Mouse (Mus musculus) liver (tissue): ENCODE results near the gene Arhgap44.

Experiments
- DNase-seq: peaks from one replicate; pipeline ENCODE4 v3.0.0-alpha.2; 2020; ENCODE audit warnings: mixed read lengths

Arhgap44 gene

DNA sequence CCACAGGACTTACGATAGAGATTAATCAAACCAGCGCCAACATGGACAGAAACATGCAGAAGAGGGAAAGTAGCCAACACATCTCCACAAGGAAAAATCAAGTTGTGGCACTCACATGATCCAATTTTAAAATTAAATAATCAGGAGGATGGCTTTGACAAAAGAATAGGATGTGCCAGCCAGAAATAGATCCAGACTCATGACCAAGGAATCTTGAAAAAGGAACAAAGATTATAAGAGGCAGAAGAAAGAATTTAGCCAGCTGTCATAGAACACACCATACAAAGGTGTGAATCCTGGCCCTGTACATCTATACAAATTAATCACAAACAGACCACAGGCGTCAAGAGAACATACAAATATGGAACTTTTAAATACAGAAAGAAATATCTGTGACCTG, 82.5 kb downstream of the Arhgap44 start:
- no peak for DNase-seq

DNA sequence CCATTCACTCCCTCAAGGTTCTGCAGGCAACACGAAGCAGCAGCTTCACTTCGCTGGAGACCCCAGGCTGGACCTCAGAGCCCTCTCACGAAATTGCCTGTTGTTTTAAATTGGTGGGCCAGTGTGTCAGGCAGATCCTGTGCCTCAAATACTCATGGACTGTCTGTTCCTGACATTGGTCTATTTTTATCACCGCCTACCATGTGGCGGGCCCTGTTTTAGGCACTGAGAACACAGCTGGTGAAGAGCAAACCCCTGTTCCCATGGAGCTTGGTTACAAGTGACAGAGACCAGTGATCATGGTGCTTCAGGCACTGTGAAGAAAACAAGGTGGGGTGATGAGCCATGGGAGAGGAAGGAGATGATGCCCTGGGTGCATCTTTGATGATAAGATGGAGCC, 93.2 kb downstream of the Arhgap44 start:
- DNase-seq: no peak

GRCm38 (mm10) chr11:65069051-65069450, 93.7 kb downstream of the Arhgap44 start:
- no peak for DNase-seq

GRCm38 (mm10) chr11:65065201-65065600, 97.6 kb downstream of the Arhgap44 start:
- no peak for DNase-seq

GRCm38 (mm10) chr11:65061437-65061836, 101.3 kb downstream of the Arhgap44 start:
- no peak for DNase-seq

DNA sequence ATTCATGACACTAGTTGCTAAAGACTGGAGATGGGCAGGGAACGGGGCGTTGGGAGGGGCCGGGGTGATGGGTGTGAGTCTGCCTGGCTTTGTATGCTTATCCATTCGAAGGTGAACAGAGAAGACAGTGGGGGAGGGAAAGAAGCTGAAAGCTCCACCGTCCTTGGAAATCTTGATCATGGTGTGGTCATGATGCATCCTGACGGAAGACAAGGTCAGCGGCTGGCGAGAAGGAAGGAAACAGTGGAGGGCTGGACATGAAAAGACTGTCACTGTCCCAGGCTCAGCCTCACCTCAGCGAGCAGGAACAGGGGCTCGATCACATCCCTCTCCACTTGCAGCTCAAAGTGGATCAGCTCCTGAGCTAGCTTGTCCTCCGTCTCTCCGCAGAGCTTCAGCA, 103.2 kb downstream of the Arhgap44 start:
- DNase-seq: no peak

DNA sequence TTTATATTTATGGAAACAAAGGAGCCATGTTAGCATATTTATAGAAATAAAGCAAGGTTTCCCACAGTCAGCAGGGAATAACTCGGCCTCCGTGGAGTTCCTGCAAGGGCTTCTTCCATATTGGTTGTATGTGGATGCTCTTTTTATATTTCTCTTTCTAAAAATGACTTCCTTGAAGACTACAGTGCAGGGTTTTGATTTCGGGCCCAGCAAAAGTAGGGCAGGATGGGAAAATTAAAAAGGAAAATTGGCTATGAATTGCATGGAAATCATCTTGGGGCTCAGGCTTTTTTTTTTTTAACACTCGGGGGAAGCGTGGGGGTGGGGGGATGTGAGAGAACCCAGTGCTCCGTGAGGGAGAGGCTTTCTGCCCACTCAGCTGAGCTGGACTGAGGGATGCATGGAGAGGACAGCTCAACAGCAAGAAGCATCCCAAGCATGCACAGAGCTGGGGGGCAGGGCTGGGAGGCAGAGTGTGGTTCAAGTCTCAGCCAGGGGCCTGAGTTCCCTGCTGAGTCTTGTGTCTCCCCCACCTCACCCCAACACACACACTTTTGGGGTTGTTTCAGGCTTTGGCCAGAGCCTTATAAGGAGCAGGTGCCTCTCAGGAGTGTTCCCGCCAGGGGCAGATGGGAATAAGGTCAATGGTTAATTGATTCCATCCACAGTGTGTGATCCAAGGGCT, 104.4 kb downstream of the Arhgap44 start:
- no peak for DNase-seq

DNA sequence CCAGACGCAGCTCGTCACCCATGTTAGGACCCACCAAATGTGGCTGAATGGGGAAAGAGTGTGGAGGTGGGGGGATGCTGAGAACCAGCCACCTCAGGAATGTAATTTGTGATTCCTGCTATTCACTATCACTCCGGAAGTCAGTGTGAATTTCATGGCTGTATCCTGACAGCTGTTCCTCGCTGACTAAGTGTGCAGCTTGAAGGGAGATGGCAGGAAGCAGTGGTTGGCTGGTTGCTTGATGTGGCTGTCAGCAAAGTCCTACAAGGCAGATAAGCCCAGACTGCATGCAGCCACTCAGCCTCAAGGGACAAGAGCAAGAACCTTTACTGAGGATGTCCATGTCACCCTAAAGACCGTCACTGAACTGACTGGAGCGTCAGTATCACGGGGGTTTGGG, 107.2 kb downstream of the Arhgap44 start:
- no peak for DNase-seq

DNA sequence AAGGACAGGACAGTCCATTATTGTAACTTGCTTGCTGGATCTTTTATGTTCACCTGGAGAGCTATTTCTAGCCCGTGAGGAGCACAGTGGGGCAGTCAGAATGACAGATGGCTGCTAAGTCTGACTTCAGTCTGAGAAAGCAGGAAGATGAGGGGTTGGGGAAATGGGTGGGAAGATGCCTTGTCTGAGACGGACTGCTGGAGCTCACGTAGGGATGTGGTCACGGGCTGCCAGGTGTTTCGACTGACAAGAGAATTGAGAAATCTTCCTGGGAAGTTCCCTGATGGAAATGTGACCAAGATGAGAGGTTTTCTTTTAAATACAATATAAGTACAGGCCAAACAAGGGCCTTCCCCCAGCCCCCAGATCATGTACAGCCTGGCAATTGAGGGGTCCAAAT, 108.5 kb downstream of the Arhgap44 start:
- DNase-seq: no peak

GRCm38 (mm10) chr11:65050819-65051218, 111.9 kb downstream of the Arhgap44 start:
- DNase-seq: no peak

GRCm38 (mm10) chr11:65049090-65049489, 113.7 kb downstream of the Arhgap44 start:
- DNase-seq: no peak

- DNase-seq: no peak
These were observed 122.2 kb downstream of the Arhgap44 start for GRCm38 (mm10) chr11:65040556-65040955.

DNA sequence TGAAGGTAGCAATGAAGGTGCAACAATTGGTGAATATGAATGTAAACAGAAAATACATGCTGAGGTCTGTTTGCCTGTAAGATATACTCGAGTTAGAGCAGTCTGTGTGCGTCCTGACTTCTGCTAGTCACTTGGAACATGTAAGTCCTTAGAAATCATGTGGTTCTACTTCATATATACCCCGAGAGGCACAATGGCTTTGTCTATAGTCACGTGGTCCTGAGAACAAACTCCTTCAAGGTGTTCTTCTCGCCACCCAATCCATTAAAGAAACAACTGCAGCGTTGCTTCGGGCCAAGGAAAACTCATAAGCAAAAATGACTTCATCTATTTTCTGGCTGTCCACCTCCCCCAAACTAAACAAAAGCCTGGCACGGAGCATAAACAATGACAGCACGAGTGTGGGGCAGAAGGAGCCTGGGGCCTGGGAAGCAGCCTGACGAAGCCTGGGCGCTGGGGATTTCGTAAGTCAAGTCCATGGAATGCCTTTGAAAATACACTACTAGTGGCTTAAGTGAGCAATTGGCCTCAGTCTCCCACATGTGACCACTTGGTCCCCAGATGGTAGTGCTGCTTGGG, 123.2 kb downstream of the Arhgap44 start:
- DNase-seq: no peak

GRCm38 (mm10) chr11:65038996-65039395, 123.8 kb downstream of the Arhgap44 start:
- no peak for DNase-seq

DNA sequence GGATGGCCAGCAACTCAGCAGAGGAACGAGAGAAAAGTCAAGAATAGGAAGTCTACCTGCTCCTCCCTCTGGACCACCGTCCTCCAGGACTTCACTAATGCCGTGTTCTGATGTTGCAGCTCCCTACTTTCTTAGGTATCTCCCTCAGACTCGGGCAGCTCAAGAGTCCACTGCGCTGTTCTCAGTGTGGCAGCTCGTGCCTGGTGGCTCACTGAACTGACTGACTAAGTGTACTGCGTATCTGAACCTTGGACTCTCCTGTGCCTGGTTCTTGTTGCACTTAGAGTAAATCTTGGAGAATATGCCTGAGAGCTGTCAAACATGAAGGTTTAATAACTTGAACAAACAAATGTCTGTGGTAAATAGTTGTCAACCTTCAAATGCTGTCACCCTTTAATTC, 130.5 kb downstream of the Arhgap44 start:
- DNase-seq: no peak

GRCm38 (mm10) chr11:65030201-65030600, 132.6 kb downstream of the Arhgap44 start:
- no peak for DNase-seq

DNA sequence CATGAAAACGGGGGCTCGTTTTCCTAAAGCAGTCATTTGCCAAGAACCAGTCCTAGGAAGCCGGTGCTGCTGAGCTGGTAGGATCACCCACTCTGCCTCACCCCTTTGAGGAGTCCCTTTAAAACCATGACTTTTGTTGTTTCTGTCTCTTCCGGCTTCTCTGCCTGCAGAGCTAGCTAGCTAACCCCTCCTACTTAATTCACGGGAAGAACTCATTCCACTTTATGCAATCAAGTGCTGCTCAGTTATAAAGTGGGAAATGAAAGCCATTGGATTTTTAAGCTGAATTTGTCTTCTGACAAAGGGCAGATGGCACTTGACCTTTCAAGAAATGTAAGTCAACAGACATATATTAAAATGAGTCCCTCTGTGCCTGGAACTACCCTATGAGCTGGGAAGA, 134.7 kb downstream of the Arhgap44 start:
- DNase-seq: no peak

DNA sequence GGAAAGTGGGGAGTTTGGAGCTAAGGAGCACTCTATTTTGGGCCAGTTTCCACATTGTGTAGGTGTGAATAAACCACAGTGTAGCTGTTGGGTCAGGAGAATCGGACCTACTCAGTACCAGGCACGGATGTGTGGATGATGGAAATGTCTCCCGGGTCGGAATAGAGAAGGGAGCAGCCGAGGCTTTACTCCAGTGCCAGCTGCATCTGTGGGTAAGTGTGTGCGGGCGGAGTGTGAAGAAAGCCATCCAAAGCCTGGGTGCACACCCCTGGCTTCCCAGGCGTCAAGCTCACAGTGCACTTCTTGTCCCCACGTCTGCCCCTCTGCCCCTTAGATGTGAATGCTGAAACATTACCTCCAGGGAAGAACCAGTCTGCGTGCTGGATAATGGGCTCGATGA, 140.0 kb downstream of the Arhgap44 start:
- no peak for DNase-seq

- DNase-seq: no peak
These were observed 142.0 kb downstream of the Arhgap44 start for GRCm38 (mm10) chr11:65020744-65021143.

- DNase-seq: no peak
These were observed 146.0 kb downstream of the Arhgap44 start for GRCm38 (mm10) chr11:65016754-65017153.

GRCm38 (mm10) chr11:65013906-65014305, 148.9 kb downstream of the Arhgap44 start:
- DNase-seq: no peak

GRCm38 (mm10) chr11:65006047-65006446, 156.7 kb downstream of the Arhgap44 start:
- no peak for DNase-seq

DNA sequence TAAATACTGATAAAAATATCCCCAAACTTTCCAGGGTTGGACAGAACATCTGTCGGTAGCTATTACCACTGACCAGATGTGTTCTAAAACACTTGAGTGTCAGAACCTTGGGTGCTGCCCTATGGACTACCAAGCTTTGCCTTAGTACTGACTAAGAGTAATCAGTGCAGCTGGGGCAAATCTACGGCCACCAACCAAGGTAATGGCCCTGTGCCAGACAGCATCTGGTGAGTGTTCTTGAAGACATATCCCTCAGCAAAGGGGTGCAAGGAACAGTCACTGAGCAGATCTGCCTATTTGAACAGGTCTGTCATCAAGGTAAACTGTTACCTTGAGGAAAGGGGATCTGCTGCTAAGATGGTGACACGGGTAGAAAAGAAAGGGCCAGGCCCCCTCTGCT, 157.9 kb downstream of the Arhgap44 start:
- DNase-seq: no peak

GRCm38 (mm10) chr11:65003611-65004010, 159.2 kb downstream of the Arhgap44 start:
- DNase-seq: no peak

GRCm38 (mm10) chr11:65001729-65002128, 161.0 kb downstream of the Arhgap44 start:
- DNase-seq: no peak
